ENCODE assay signal across 8 mouse cellular contexts in genomic region chr5:120612822-120613604, GRCm38 (mm10). TPM values are rescaled to one million over a fixed set of nuclear protein-coding genes. Genes with fewer than 3 reads are reported as not detected.
DNase-seq lines count a peak whose midpoint lies in the region; ATAC-seq lines count a peak whose summit lies in the region.

No protein-coding gene starts in this region.

- under 1% methylated on average over 69 of the region's 69 CpGs for WGBS in hindbrain, embryonic 16.5 days
- WGBS in macrophage (ENCODE audit: missing documents), result under 1% methylated on average over 67 of the region's 69 CpGs

- H3K9me3 ChIP-seq in hindbrain, embryonic 16.5 days (ENCODE audit: control insufficient read depth, low read length), result no peaks in the 10 kb centered on the region

- H3K79me2 ChIP-seq in macrophage (ENCODE audit: inconsistent target), result peaks cover 49% of the 10 kb centered on the region

- H3K27ac ChIP-seq in hindbrain, embryonic 16.5 days (ENCODE audit: low read depth, low read length), result peak overlapping the region; percentile 91
- peak overlapping the region; percentile 94 for H3K27ac ChIP-seq in macrophage

- peak overlapping the region; percentile 90 for H3K4me2 ChIP-seq in hindbrain, embryonic 16.5 days (ENCODE audit: low read length)

- peak overlapping the region; percentile 78 for H3K9ac ChIP-seq in hindbrain, embryonic 16.5 days (ENCODE audit: low read depth, low read length)

- peak; percentile 94 for ATAC-seq in hindbrain, embryonic 16.5 days

- no peaks in the 10 kb centered on the region for H3K27me3 ChIP-seq in hindbrain, embryonic 16.5 days (replicated peaks; ENCODE audit: control insufficient read depth, insufficient read depth, low read length)

- peak overlapping the region; percentile 84 for H3K4me3 ChIP-seq in hindbrain, embryonic 16.5 days (ENCODE audit: low read length)
- peak overlapping the region; percentile 88 for H3K4me3 ChIP-seq in macrophage (ENCODE audit: inconsistent target)

- peaks cover 8% of the 10 kb centered on the region for H3K36me3 ChIP-seq in hindbrain, embryonic 16.5 days (ENCODE audit: control insufficient read depth, insufficient read depth, low read length)
- peaks cover 14% of the 10 kb centered on the region for H3K36me3 ChIP-seq in macrophage (ENCODE audit: inconsistent target)

- peak; percentile 99 for DNase-seq in WW6 (ENCODE audit: low read depth, low spot score)
- peak; percentile 95 to 99 for DNase-seq in cerebellum, postnatal 4 days (ENCODE audit: low spot score in 2 of 2)
- DNase-seq in gastrocnemius, adult 18-20 months (ENCODE audit: low spot score), result peak; percentile 100
- DNase-seq in left cerebral cortex, adult 18-20 months (ENCODE audit: low spot score in 2 of 2), result peak; percentile 100
- peak; percentile 100 for DNase-seq in right cerebral cortex, adult 18-20 months
- DNase-seq in urinary bladder, postnatal 10 days (ENCODE audit: low spot score), result peak; percentile 98

- peaks cover 17% of the 10 kb centered on the region for H3K4me1 ChIP-seq in hindbrain, embryonic 16.5 days (ENCODE audit: control insufficient read depth, insufficient read depth, low read depth, low read length)

RNA-seq across cellular contexts. Expression of gene Ddx54, which starts 0.5 kb away (rescaled TPM):
- 10 to 100 TPM; 15.8 to 15.9 TPM for total RNA-seq in gastrocnemius, adult 18-20 months (2021)
- polyA plus RNA-seq in hindbrain, embryonic 16.5 days (2015; fragmentation: Nextera tagmentation; extraction: Ambion mirVana), result 38.4 and 42.0 TPM in 2 replicates
- total RNA-seq in left cerebral cortex, adult 18-20 months (2021), result 10 to 100 TPM; 34.0 to 41.6 TPM
- 10 to 100 TPM; 31.5 to 89.7 (median 50.6) TPM for total RNA-seq in macrophage (2018; cell fraction: chromatin; rRNA removed)
- total RNA-seq in macrophage (2018; cell fraction: cytosol; rRNA removed), result 10 to 100 TPM; 23.7 to 34.9 (median 30.4) TPM
- 10 to 100 TPM; 26.2 to 49.3 (median 33.7) TPM for total RNA-seq in macrophage (2018; cell fraction: nucleus; rRNA removed)
- 21.7 to 39.1 TPM (median 25.0 TPM) in 3 replicates for polyA plus RNA-seq in macrophage (2018)

RNA-seq across cellular contexts. Expression of gene Rita1, which starts 0.6 kb away (rescaled TPM):
- 1 to 10 TPM; 7.0 to 7.5 TPM for total RNA-seq in gastrocnemius, adult 18-20 months (2021)
- polyA plus RNA-seq in hindbrain, embryonic 16.5 days (2015; fragmentation: Nextera tagmentation; extraction: Ambion mirVana), result 29.3 and 33.7 TPM in 2 replicates
- total RNA-seq in left cerebral cortex, adult 18-20 months (2021), result 10 to 100 TPM; 28.7 to 31.0 TPM
- total RNA-seq in macrophage (2018; cell fraction: chromatin; rRNA removed), result 1 to 10 TPM in 25 of 26 experiments, under 1 TPM in 1; 0.88 to 7.9 (median 2.9) TPM
- total RNA-seq in macrophage (2018; cell fraction: cytosol; rRNA removed), result 1 to 10 TPM in 25 of 26 experiments, under 1 TPM in 1; 0.72 to 5.7 (median 4.2) TPM
- 10 to 100 TPM in 1 of 26 experiments, 1 to 10 TPM in 25; 1.4 to 10.7 (median 3.8) TPM for total RNA-seq in macrophage (2018; cell fraction: nucleus; rRNA removed)
- 4.5 to 4.9 TPM (median 4.8 TPM) in 3 replicates for polyA plus RNA-seq in macrophage (2018)

RNA-seq across cellular contexts. Expression of gene Cfap73, which starts 21.0 kb away (rescaled TPM):
- total RNA-seq in gastrocnemius, adult 18-20 months (2021), result not detected
- 0.51 and 0.92 TPM in 2 replicates for polyA plus RNA-seq in hindbrain, embryonic 16.5 days (2015; fragmentation: Nextera tagmentation; extraction: Ambion mirVana)
- total RNA-seq in left cerebral cortex, adult 18-20 months (2021), result not detected
- not detected for total RNA-seq in macrophage (2018; cell fraction: chromatin; rRNA removed)
- total RNA-seq in macrophage (2018; cell fraction: cytosol; rRNA removed), result not detected
- not detected for total RNA-seq in macrophage (2018; cell fraction: nucleus; rRNA removed)
- polyA plus RNA-seq in macrophage (2018), result not detected in 3 replicates

RNA-seq across cellular contexts. Expression of gene Iqcd, which starts 24.2 kb away (rescaled TPM):
- total RNA-seq in gastrocnemius, adult 18-20 months (2021), result not detected
- polyA plus RNA-seq in hindbrain, embryonic 16.5 days (2015; fragmentation: Nextera tagmentation; extraction: Ambion mirVana), result 2.0 and 2.4 TPM in 2 replicates
- 1 to 10 TPM in 1 of 2 experiments, under 1 TPM in 1; 0.70 to 1.3 TPM for total RNA-seq in left cerebral cortex, adult 18-20 months (2021)
- 1 to 10 TPM in 4 of 26 experiments, under 1 TPM in 13, not detected in 9; 0.29 to 1.5 (median 0.84) TPM for total RNA-seq in macrophage (2018; cell fraction: chromatin; rRNA removed)
- total RNA-seq in macrophage (2018; cell fraction: cytosol; rRNA removed), result under 1 TPM; 0.19 to 0.81 (median 0.41) TPM
- total RNA-seq in macrophage (2018; cell fraction: nucleus; rRNA removed), result 1 to 10 TPM in 1 of 26 experiments, under 1 TPM in 14, not detected in 11; 0.33 to 1.1 (median 0.64) TPM
- 0.37 to 0.52 TPM in 2 of 3 replicates, not detected in the other for polyA plus RNA-seq in macrophage (2018)

RNA-seq across cellular contexts. Expression of gene Tpcn1, which starts 24.5 kb away (rescaled TPM):
- 10 to 100 TPM; 38.9 to 42.9 TPM for total RNA-seq in gastrocnemius, adult 18-20 months (2021)
- polyA plus RNA-seq in hindbrain, embryonic 16.5 days (2015; fragmentation: Nextera tagmentation; extraction: Ambion mirVana), result 15.1 and 17.4 TPM in 2 replicates
- 10 to 100 TPM; 34.9 to 35.8 TPM for total RNA-seq in left cerebral cortex, adult 18-20 months (2021)
- total RNA-seq in macrophage (2018; cell fraction: chromatin; rRNA removed), result 100 to 1,000 TPM in 9 of 26 experiments, 10 to 100 TPM in 15, 1 to 10 TPM in 2; 7.1 to 211 (median 71.2) TPM
- total RNA-seq in macrophage (2018; cell fraction: cytosol; rRNA removed), result 100 to 1,000 TPM in 8 of 26 experiments, 10 to 100 TPM in 18; 40.1 to 134 (median 75.9) TPM
- total RNA-seq in macrophage (2018; cell fraction: nucleus; rRNA removed), result 100 to 1,000 TPM in 4 of 26 experiments, 10 to 100 TPM in 22; 13.7 to 170 (median 59.2) TPM
- 36.3 to 96.0 TPM (median 65.2 TPM) in 3 replicates for polyA plus RNA-seq in macrophage (2018)

Comparison
In these comparisons a context has a peak if more than half of its experiments do, and no peak if none do; other contexts are left out.
1. Peak in every context shown above with its lines: DNase-seq, ATAC-seq, H3K4me3 ChIP-seq and H3K27ac ChIP-seq.